Mouse (Mus musculus) retina, postnatal 7 days (tissue): ENCODE data around the gene Zfp462.

ENCODE experiments used
- DNase-seq: peaks from one replicate; pipeline ENCODE4 v3.0.0-alpha.2; 2012; ENCODE audit warnings: low read depth, low spot score

The Zfp462 gene

GRCm38 (mm10) chr4:54996064-54996463, 51.2 kb downstream of the Zfp462 start:
- DNase-seq = no peak

GRCm38 (mm10) chr4:54998146-54998841, 53.4 kb downstream of the Zfp462 start:
- DNase-seq = no peak

GRCm38 (mm10) chr4:54999556-54999955, 54.7 kb downstream of the Zfp462 start:
- no peak for DNase-seq

GRCm38 (mm10) chr4:55001386-55001785, 56.5 kb downstream of the Zfp462 start:
- DNase-seq = no peak

GRCm38 (mm10) chr4:55003128-55003527, 58.3 kb downstream of the Zfp462 start:
- no peak for DNase-seq

- DNase-seq = no peak
These were observed 60.2 kb downstream of the Zfp462 start for GRCm38 (mm10) chr4:55005066-55005465.

- DNase-seq = peak; percentile 56
These were observed 60.7 kb downstream of the Zfp462 start for GRCm38 (mm10) chr4:55005521-55005969.

GRCm38 (mm10) chr4:55006024-55006423, 61.2 kb downstream of the Zfp462 start:
- DNase-seq = no peak

- no peak for DNase-seq
These were observed 63.8 kb downstream of the Zfp462 start for GRCm38 (mm10) chr4:55008616-55009015.

GRCm38 (mm10) chr4:55011391-55011790, 66.5 kb downstream of the Zfp462 start:
- DNase-seq = no peak

- DNase-seq = no peak
These were observed 68.9 kb downstream of the Zfp462 start for GRCm38 (mm10) chr4:55013563-55014248.

- no peak for DNase-seq
These were observed 70.0 kb downstream of the Zfp462 start for GRCm38 (mm10) chr4:55014731-55015463.

- DNase-seq = no peak
These were observed 70.7 kb downstream of the Zfp462 start for GRCm38 (mm10) chr4:55015517-55015916.

GRCm38 (mm10) chr4:55026109-55026646, 81.3 kb downstream of the Zfp462 start:
- DNase-seq = no peak

- DNase-seq = no peak
These were observed 85.6 kb downstream of the Zfp462 start for GRCm38 (mm10) chr4:55030401-55030800.

GRCm38 (mm10) chr4:55032317-55032930, 87.6 kb downstream of the Zfp462 start:
- DNase-seq = no peak

- DNase-seq = no peak
These were observed 88.6 kb downstream of the Zfp462 start for GRCm38 (mm10) chr4:55033452-55033851.

GRCm38 (mm10) chr4:55038139-55038538, 93.3 kb downstream of the Zfp462 start:
- no peak for DNase-seq

GRCm38 (mm10) chr4:55040258-55040964, 95.6 kb downstream of the Zfp462 start:
- DNase-seq = no peak

GRCm38 (mm10) chr4:55041106-55041730, 96.4 kb downstream of the Zfp462 start:
- DNase-seq = no peak

GRCm38 (mm10) chr4:55042573-55042972, 97.7 kb downstream of the Zfp462 start:
- no peak for DNase-seq
